Mouse (Mus musculus): ENCODE measurements at regions not wholly inside any gene's neighbourhood (a gene's known extent, or its start where the extent isn't known, plus 50 kb on each side); places are given as distances from the start of the nearest gene placed in this dataset.

DNA sequence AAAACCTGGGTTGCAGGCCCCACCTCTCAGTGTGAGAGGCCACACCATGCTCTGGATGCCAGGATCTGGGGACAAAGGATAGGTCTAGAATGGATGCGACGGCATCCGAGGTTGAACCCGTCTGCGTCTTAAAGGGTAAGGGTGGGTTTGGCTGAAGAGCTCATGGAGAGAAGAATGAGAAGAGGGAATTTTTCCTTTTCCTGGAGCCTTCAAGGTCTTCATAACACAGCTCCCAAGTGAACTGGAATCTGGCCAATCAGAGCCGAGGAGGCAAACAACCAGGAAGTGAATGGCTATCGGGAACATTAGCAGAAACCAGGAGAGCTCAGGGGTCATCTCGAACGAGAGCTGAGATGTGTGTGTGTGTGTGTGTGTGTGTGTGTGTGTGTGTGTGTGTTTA, 320.1 kb downstream of the Med13l start:
- DNase-seq (ENCODE audit: low read depth), result peak; percentile 5

GRCm38 (mm10) chr5:118881886-118882285, 321.4 kb downstream of the Med13l start:
- DNase-seq (ENCODE audit: low read depth), result no peak

GRCm38 (mm10) chr5:118888131-118888530, 327.7 kb downstream of the Med13l start:
- DNase-seq (ENCODE audit: low read depth), result no peak

- peak; percentile 12 for DNase-seq (ENCODE audit: low read depth)
Observed at GRCm38 (mm10) chr5:118891131-118891530, 330.7 kb downstream of the Med13l start.

DNA sequence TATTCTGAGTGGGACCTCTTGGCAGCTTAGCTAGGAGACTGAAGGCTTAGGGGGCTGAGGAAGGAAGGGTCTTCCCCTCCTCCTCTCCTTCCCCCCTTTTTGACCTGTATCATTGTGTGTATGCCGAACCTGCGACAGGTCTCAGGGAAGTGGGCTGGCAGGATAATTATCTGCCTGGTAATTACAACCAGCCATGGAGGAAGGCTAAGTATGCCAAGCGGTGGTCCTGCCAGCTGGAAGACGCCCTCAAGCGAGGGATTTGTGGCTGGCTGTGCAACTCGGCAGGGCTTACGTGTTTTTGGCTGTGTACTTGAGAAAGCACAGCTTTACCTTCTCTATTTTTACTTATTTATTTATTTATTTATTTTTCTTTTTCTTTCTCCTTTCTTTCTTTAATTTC, 347.7 kb downstream of the Med13l start:
- no peak for DNase-seq (ENCODE audit: low read depth)

DNA sequence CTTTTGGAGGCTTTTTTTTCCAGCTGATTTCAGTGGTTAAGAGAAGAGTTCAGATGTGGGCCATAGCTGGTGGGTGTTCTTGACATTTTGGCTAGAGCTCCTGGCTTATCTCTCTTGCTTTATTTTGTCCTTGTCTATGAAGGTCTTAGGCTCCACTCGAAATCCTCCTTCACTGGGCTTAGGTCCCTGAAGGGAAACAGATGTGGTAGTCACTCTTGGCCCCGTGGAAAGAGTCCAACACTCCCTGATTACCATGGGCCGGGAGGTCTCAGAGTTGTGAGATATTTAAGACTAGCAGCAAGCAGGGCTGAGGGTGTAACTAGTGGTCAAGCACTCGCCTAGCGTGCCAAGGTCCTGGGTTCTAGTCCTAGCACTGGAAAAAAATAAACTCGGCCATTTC, 349.3 kb downstream of the Med13l start:
- DNase-seq (ENCODE audit: low read depth), result no peak

DNA sequence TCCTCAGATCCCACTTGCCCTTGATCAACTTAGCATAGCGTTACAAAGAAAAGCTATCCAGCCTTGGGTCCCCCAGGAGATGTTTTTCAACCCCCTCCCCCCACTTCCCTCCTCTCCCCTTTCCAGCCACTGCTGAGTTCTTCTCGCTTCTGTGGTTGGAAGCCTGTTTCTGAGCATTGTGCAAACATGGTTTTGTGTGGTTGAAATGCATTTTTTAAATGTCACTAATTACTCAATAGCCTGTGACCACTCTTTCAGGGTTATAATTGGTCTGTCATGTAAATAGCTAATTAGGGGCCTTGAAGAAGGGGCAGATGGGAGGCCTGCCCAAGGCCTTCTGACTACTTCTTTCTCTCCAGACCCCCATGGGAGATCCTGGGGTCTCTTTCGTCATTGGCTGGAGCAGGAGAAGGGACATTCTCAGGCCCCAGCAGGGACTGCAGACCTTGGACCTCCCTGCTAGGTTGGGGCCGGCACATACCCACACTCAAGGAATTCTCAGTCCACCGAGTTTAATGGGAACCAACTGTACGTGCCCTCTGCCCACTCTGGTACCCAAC, 353.8 kb downstream of the Med13l start:
- no peak for DNase-seq (ENCODE audit: low read depth)

DNA sequence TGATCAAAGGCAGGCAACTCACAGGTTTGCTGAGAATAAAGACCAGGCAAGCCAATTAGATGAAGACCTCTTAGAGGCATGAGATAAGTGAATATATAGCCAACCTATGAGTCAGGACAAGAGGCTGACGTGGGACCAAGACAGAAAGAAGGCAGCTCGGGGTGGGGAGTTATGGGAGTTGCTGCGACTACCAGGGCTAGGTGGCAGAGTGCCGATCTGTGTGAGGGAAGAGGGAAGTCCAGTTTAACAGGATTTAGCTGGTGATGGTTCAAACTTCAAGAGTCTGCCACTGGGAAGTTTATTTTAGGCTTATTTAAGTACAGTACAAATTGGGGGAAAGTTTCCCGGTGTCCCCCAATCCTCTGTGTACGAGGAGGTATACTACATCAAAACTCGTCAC, 362.9 kb downstream of the Med13l start:
- DNase-seq (ENCODE audit: low read depth), result no peak

GRCm38 (mm10) chr5:118929037-118929436, 368.6 kb downstream of the Med13l start:
- DNase-seq (ENCODE audit: low read depth), result peak; percentile 11

DNA sequence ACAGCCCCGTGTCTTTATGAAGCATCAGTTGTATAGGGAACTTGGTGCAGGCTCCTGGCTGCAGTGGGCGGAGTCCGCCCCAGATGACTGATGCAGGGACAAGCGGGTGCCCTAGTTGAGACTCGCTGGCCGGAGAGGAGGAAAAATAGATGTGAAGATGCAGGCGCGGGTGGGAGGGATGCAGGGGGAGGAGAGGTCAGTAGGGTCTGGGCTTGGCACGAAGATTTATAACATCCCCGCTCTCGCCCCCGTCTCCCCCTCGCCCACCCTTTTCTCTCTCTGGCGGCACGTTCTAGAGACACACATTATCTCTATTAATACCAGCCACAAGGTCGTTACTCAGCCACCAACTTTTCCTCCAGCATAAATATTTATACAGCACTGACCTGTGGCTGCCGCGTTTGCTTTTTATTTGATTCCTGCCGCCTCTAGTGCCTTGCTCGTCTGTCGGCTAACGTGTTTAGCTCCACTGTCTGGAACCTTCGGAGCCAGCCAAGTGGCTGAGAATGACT, 369.6 kb downstream of the Med13l start:
- no peak for DNase-seq (ENCODE audit: low read depth)

DNA sequence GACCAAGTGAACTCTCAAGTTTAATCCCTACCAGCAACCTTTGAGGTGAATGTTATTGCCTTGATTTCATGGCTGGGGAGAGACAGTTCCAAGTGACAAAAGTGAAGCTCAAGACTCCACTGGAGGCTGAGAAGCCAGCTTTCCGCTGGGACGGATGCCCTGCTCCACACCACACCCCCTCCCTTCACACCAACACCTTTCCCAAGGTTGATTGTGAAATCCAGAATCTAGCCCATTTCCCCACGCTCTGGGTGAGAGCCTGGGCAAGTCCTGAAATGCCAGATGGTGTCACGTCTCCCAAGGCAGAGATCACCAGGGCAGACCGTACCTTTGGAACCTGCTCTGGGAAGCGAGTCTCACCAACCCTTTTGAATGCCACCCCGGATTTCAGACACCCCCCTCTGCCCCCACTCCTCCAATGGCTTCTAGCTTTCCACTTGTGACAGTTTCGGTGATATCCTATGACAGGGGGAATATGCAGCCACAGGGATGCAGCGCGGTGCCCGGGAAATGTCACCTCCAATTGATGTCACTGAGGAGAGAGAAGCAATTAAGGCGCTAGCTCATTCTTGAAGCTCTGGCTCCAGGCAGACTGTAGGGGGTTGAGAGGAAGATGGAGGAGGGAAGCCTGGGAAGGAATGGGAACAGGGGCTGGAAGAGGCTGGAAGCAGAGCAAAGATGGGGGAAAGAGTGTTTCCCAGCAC, 379.0 kb downstream of the Med13l start:
- DNase-seq (ENCODE audit: low read depth), result no peak

DNA sequence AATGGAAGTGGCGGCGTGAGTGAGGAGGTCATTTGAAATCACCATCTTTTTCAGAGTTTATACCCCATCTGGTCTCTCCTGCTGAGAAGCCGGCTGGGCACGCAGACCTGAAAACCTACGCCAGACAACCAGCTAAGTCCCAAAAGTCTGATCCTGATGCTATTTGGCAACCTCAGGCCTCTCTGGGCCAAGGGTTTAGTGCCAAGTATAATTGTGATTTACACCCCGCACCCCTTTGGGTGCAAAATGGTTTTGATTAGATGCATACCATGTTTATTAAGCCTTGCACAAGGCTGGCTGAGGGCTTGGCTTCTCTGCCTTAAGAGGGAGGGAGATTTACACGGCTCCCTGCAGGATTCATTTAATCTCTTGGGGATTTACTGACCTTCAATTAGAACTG, 383.8 kb downstream of the Med13l start:
- DNase-seq (ENCODE audit: low read depth), result peak; percentile 41

- no peak for DNase-seq (ENCODE audit: low read depth)
Observed at GRCm38 (mm10) chr5:118946090-118946489, 385.6 kb downstream of the Med13l start.

GRCm38 (mm10) chr5:118946994-118947393, 386.5 kb downstream of the Med13l start:
- no peak for DNase-seq (ENCODE audit: low read depth)

DNA sequence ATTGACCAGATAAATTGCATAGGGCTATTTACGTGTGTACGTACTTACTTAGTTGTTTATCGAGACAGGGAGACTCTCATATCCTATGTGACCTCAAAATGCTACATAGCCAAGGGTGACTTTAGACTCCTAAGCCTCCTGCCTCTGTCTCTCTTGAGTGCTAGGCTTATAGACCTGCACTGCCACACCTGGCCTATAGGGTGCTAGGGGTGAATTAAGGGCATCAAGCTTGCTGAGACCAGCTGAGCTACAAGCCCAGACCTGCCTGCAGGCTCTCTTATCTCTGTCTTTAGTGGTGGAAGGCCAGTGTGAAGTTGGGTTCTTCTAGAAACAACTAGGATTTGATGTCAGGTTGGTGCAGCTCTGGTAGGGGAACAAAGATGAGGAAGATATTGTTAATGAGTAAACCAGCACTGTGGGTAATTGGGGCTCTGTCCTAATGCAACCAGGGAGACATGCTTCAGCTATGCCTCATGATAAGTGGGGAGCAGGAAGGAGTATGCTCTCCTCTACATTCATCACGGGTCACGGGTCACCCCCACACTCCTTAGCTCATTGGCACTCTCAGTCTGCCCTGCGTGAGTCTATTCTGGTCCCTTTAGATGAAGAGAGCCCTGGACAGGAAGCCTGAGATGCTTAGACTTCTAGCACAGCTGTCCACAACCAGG, 387.8 kb downstream of the Med13l start:
- no peak for DNase-seq (ENCODE audit: low read depth)

GRCm38 (mm10) chr5:118951067-118951466, 390.6 kb downstream of the Med13l start:
- DNase-seq (ENCODE audit: low read depth), result no peak

DNA sequence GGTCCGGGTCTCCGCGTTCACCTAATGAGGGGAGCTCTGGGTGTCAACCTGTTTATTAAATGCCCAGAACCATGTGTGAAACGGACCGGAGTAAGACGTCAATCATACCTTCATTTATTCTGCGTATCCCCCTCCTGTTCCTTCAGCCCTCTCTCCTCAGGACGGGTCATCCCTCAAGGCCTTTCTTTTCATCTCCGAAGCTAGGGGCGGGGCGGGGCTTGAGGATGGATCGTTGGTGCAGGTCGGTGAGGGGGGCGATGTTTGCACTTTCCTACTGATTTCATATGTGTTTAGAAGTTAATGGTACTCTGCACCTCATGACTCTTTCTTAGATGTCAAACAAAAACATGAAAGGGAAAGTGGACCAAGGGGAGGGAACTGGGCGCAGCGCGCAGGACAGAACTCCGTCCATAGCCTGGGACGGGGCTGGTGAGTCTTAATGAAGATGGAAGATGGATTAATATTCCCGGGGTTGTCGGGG, 400.1 kb downstream of the Med13l start:
- no peak for DNase-seq (ENCODE audit: low read depth)

GRCm38 (mm10) chr5:118961091-118961490, 400.6 kb downstream of the Med13l start:
- no peak for DNase-seq (ENCODE audit: low read depth)

GRCm38 (mm10) chr5:118962152-118962551, 401.7 kb downstream of the Med13l start:
- DNase-seq (ENCODE audit: low read depth), result no peak

- no peak for DNase-seq (ENCODE audit: low read depth)
Observed at GRCm38 (mm10) chr5:118963001-118963400, 402.5 kb downstream of the Med13l start.

DNA sequence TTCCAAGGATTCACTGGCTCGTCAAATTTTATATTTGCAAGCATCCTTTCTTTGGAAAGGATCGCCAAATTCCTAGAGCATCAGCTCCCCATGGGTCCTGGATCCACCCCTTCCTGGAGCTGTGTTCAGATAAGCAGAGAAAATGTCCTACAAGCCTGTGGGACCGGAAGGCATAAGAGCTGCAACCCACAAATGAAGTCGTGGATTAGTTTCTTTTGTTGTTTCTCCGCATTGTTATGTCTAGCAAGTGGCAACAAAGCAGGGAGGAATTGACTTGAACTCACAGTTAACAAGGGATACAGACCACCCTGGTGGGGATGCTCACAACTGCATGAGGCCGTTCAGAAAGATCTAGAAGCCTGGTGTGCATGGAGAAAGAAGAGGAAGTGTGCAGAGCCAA, 406.4 kb downstream of the Med13l start:
- DNase-seq (ENCODE audit: low read depth), result no peak

- DNase-seq (ENCODE audit: low read depth), result no peak
Observed at GRCm38 (mm10) chr5:118967718-118968117, 407.2 kb downstream of the Med13l start.

- no peak for DNase-seq (ENCODE audit: low read depth)
Observed at GRCm38 (mm10) chr5:118975147-118975546, 414.7 kb downstream of the Med13l start.

Measured in NIH3T3 (cell line).